In genomic region chr7:65772845-65773244, GRCm38 (mm10) we compare ENCODE assay signal across 12 mouse cellular contexts.
DNase-seq lines count a peak whose midpoint lies in the region; ATAC-seq and TF ChIP-seq lines count a peak whose summit lies in the region.
"Had no signal": no experiment of that assay in that cellular context is flagged by ENCODE, and none has a peak within 500 bp of the region (broad histone marks: within the 10 kb centered on the region; RNA-seq: fewer than 3 reads in every experiment).

No protein-coding gene starts in this region.

- no peak overlapping the region for H3K4me3 ChIP-seq in kidney, adult 2 months (ENCODE audit: insufficient read depth, low read depth, low read length)
- H3K4me3 ChIP-seq: limb, embryonic 10.5 days had no signal

- no peak overlapping the region for H3K27ac ChIP-seq in kidney, adult 2 months (ENCODE audit: insufficient read depth, low read depth, low read length)
- H3K27ac ChIP-seq: limb, embryonic 10.5 days had no signal

- H3K36me3 ChIP-seq in kidney, adult 2 months (ENCODE audit: control insufficient read depth, insufficient read depth, low read length) = no peaks in the 10 kb centered on the region
- H3K36me3 ChIP-seq: limb, embryonic 10.5 days had no signal

- ATAC-seq in megakaryocyte, adult 5-6 weeks (ENCODE audit: poor library complexity, severe bottlenecking) = no peak
- ATAC-seq: forebrain, embryonic 14.5 days; intestine, embryonic 16.5 days had no signal

- TF ChIP-seq CTCF in kidney, adult 2 months (conservative IDR thresholded peaks at IDR 0.05; ENCODE audit: insufficient read depth, insufficient read length, low read depth, low read length) = peak; percentile 46

- no peaks in the 10 kb centered on the region for H3K4me1 ChIP-seq in kidney, adult 2 months (ENCODE audit: control insufficient read depth, insufficient read depth, low read length)
- H3K4me1 ChIP-seq: limb, embryonic 10.5 days had no signal

- no peaks in the 10 kb centered on the region for H3K27me3 ChIP-seq in kidney, adult 2 months (replicated peaks; ENCODE audit: control insufficient read depth, insufficient read depth, low read length)

- WGBS in kidney, adult 2 months = 79% methylated on average over 3 of the region's 3 CpGs

- peak; percentile 7 for DNase-seq in cerebellum, adult 9-10 months
- no peak for DNase-seq in cerebellum, postnatal 25 days
- peak; percentile 20 for DNase-seq in kidney, adult 2 months
- no peak for DNase-seq in kidney, adult 9 months
- DNase-seq in retina, embryonic 14.5 days (ENCODE audit: low spot score) = peak; percentile 7
- no peak for DNase-seq in retina, postnatal 1 day
- no peak for DNase-seq in spleen, postnatal 10 days (ENCODE audit: low spot score in 2 of 2)
- DNase-seq: cerebellum, adult 18-20 months had no signal

- TF ChIP-seq POLR2A in kidney, adult 2 months (IDR thresholded peaks at IDR 0.05; ENCODE audit: low read depth, low read length) = no peak

Comparison
In these comparisons a context has a peak if more than half of its experiments do, and no peak if none do; other contexts are left out.
1. DNase-seq: peak in cerebellum, adult 9-10 months (single experiment), kidney, adult 2 months (single experiment) and retina, embryonic 14.5 days (single experiment); none in cerebellum, postnatal 25 days (0 of 2), kidney, adult 9 months (single experiment), retina, postnatal 1 day (single experiment) and spleen, postnatal 10 days (0 of 2).